Mouse (Mus musculus): ENCODE measurements around the gene Acot2. TPM values are rescaled to one million over a fixed set of nuclear protein-coding genes. Genes with fewer than 3 reads are reported as not detected.
A peak's percentile ranks its signal among the peaks of the same experiment; 100 is the strongest.

Acot2 gene
- polyA plus RNA-seq, 2 experiments, result 6.8 to 15.6 TPM

GRCm38 (mm10) chr12:83947260-83947811 is 40.3 kb upstream of the Acot2 start:
- peaks cover 14% of the 10 kb centered on the region for H3K4me1 ChIP-seq (ENCODE audit: control insufficient read depth, insufficient read depth, low read length)
- H3K36me3 ChIP-seq (ENCODE audit: control insufficient read depth, insufficient read depth, low read length), result peaks cover 4% of the 10 kb centered on the region; the same call in 1 of the 2 replicates
- no peak for ATAC-seq (ENCODE audit: low FRiP score, low read depth)
- H3K9me3 ChIP-seq (ENCODE audit: control insufficient read depth, low read length), result no peaks in the 10 kb centered on the region
- no peak for TF ChIP-seq POLR2A (IDR thresholded peaks at IDR 0.05; ENCODE audit: borderline replicate concordance, extremely low read depth, insufficient read depth, insufficient read length)
- H3K9ac ChIP-seq (ENCODE audit: low read depth, low read length, severe bottlenecking), result no peak overlapping the region
- no peaks in the 10 kb centered on the region for H3K27me3 ChIP-seq (ENCODE audit: control insufficient read depth, insufficient read depth, low read length)
- DNase-seq (ENCODE audit: low spot score), result no peak
- H3K27ac ChIP-seq (replicated peaks; ENCODE audit: low read depth, low read length), result no peak overlapping the region
- no peak overlapping the region for H3K4me3 ChIP-seq (replicated peaks; ENCODE audit: low read length)
- H3K4me2 ChIP-seq (replicated peaks; ENCODE audit: low read depth, low read length, severe bottlenecking), result no peak overlapping the region
- WGBS, result 86% methylated on average over 8 of the region's 8 CpGs

- no peak for TF ChIP-seq POLR2A (IDR thresholded peaks at IDR 0.05; ENCODE audit: borderline replicate concordance, extremely low read depth, insufficient read depth, insufficient read length)
- H3K9me3 ChIP-seq (ENCODE audit: control insufficient read depth, low read length), result no peaks in the 10 kb centered on the region
- DNase-seq (ENCODE audit: low spot score) (no peak), ATAC-seq (ENCODE audit: low FRiP score, low read depth) (no peak)
- 82% methylated on average over 4 of the region's 4 CpGs for WGBS
- H3K36me3 ChIP-seq (ENCODE audit: control insufficient read depth, insufficient read depth, low read length), result peaks cover 13% of the 10 kb centered on the region; the same call in 1 of the 2 replicates
- H3K4me3 ChIP-seq (replicated peaks; ENCODE audit: low read length), result no peak overlapping the region
- no peak overlapping the region for H3K4me2 ChIP-seq (replicated peaks; ENCODE audit: low read depth, low read length, severe bottlenecking)
- H3K9ac ChIP-seq (ENCODE audit: low read depth, low read length, severe bottlenecking), result no peak overlapping the region
- H3K4me1 ChIP-seq (ENCODE audit: control insufficient read depth, insufficient read depth, low read length), result peaks cover 21% of the 10 kb centered on the region
- no peaks in the 10 kb centered on the region for H3K27me3 ChIP-seq (ENCODE audit: control insufficient read depth, insufficient read depth, low read length)
- H3K27ac ChIP-seq (replicated peaks; ENCODE audit: low read depth, low read length), result no peak overlapping the region
Measured at GRCm38 (mm10) chr12:83949043-83949442, 38.6 kb upstream of the Acot2 start.

- ATAC-seq (ENCODE audit: low FRiP score, low read depth), result peak; percentile 16; the same call in 1 of the 2 replicates
- peak overlapping the region; percentile 77 for H3K9ac ChIP-seq (ENCODE audit: low read depth, low read length, severe bottlenecking)
- peaks cover 13% of the 10 kb centered on the region; the same call in 1 of the 2 replicates for H3K36me3 ChIP-seq (ENCODE audit: control insufficient read depth, insufficient read depth, low read length)
- DNase-seq (ENCODE audit: low spot score), result no peak
- peak overlapping the region; percentile 96 for H3K4me2 ChIP-seq (replicated peaks; ENCODE audit: low read depth, low read length, severe bottlenecking)
- peaks cover 21% of the 10 kb centered on the region for H3K4me1 ChIP-seq (ENCODE audit: control insufficient read depth, insufficient read depth, low read length)
- no peaks in the 10 kb centered on the region for H3K9me3 ChIP-seq (ENCODE audit: control insufficient read depth, low read length)
- 29% methylated on average over 11 of the region's 11 CpGs for WGBS
- no peaks in the 10 kb centered on the region for H3K27me3 ChIP-seq (ENCODE audit: control insufficient read depth, insufficient read depth, low read length)
- TF ChIP-seq POLR2A (IDR thresholded peaks at IDR 0.05; ENCODE audit: borderline replicate concordance, extremely low read depth, insufficient read depth, insufficient read length), result no peak
- H3K4me3 ChIP-seq (replicated peaks; ENCODE audit: low read length), result peak overlapping the region; percentile 79
- H3K27ac ChIP-seq (replicated peaks; ENCODE audit: low read depth, low read length), result no peak overlapping the region
Measured at GRCm38 (mm10) chr12:83949776-83950492, 37.7 kb upstream of the Acot2 start.

DNA sequence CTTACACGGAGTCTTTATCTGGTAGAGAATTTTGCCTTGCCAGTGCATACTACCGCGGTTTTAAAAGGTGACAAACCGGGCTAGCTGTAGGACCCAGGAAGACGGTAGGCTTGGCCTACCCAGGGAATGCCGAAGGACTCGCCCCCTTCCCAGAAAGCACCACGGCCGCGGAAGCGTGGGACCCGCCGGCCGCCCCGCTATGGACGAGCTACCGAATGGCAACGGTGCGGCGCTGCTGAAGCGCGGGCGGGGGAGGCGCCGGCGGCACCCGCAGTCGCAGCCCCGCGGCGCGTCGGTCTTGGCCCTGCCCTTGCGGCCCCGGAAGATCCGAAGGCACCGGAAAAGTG is 37.2 kb upstream of the Acot2 start, which contains the start of gene Riox1:
Gene Riox1 (plus strand): TSS at position 116 of the 347 bp plus-strand sequence.
- Histone ChIP-seq H3K4me1 (ENCODE audit: control insufficient read depth, insufficient read depth, low read length) (peaks cover 21% of the 10 kb centered on the region), H3K27me3 (ENCODE audit: control insufficient read depth, insufficient read depth, low read length) (no peaks in the 10 kb centered on the region), H3K36me3 (ENCODE audit: control insufficient read depth, insufficient read depth, low read length) (peaks cover 16% of the 10 kb centered on the region; the same call in 1 of the 2 replicates), H3K4me3 (replicated peaks; ENCODE audit: low read length) (peak within 1 kb of the TSS; percentile 79), H3K4me2 (replicated peaks; ENCODE audit: low read depth, low read length, severe bottlenecking) (peak within 1 kb of the TSS; percentile 96), H3K9me3 (ENCODE audit: control insufficient read depth, low read length) (no peaks in the 10 kb centered on the region), H3K27ac (replicated peaks; ENCODE audit: low read depth, low read length) (peak within 1 kb of the TSS; percentile 70), H3K9ac (ENCODE audit: low read depth, low read length, severe bottlenecking) (peak within 1 kb of the TSS; percentile 77)
- ATAC-seq (ENCODE audit: low FRiP score, low read depth) (peak; percentile 95), DNase-seq (ENCODE audit: low spot score) (peak; percentile 87)
- WGBS, result 0% methylated on average over 37 of the region's 37 CpGs
- TF ChIP-seq POLR2A (IDR thresholded peaks at IDR 0.05; ENCODE audit: borderline replicate concordance, extremely low read depth, insufficient read depth, insufficient read length), result peak; percentile 66; the same call in 1 of the 2 replicates

GRCm38 (mm10) chr12:83950840-83951701 is 36.6 kb upstream of the Acot2 start:
- H3K4me1 ChIP-seq (ENCODE audit: control insufficient read depth, insufficient read depth, low read length), result peaks cover 21% of the 10 kb centered on the region
- ATAC-seq (ENCODE audit: low FRiP score, low read depth), result peak; percentile 35; the same call in 1 of the 2 replicates
- peak overlapping the region; percentile 70 for H3K27ac ChIP-seq (replicated peaks; ENCODE audit: low read depth, low read length)
- TF ChIP-seq POLR2A (IDR thresholded peaks at IDR 0.05; ENCODE audit: borderline replicate concordance, extremely low read depth, insufficient read depth, insufficient read length), result no peak
- H3K9ac ChIP-seq (ENCODE audit: low read depth, low read length, severe bottlenecking), result peak overlapping the region; percentile 77
- no peaks in the 10 kb centered on the region for H3K9me3 ChIP-seq (ENCODE audit: control insufficient read depth, low read length)
- H3K4me3 ChIP-seq (replicated peaks; ENCODE audit: low read length), result peak overlapping the region; percentile 79
- peak; percentile 31 for DNase-seq (ENCODE audit: low spot score)
- WGBS, result under 1% methylated on average over 78 of the region's 116 CpGs
- no peaks in the 10 kb centered on the region for H3K27me3 ChIP-seq (ENCODE audit: control insufficient read depth, insufficient read depth, low read length)
- peak overlapping the region; percentile 96 for H3K4me2 ChIP-seq (replicated peaks; ENCODE audit: low read depth, low read length, severe bottlenecking)
- H3K36me3 ChIP-seq (ENCODE audit: control insufficient read depth, insufficient read depth, low read length), result peaks cover 20% of the 10 kb centered on the region; the same call in 1 of the 2 replicates

All from limb, embryonic 14.5 days (tissue).